Mouse (Mus musculus) layer of hippocampus, adult 6 months (tissue): ENCODE data around the gene Emd. TPM values are rescaled to one million over a fixed set of nuclear protein-coding genes. Genes with fewer than 3 reads are reported as not detected.

Experiments used
- long read RNA-seq, 2 experiments: library from polyadenylated mRNA; unstranded; transcript quantifications; one replicate each; pipeline ENCODE4 v2.0.0; 2019 to 2020
- microRNA-seq: library from miRNA; unstranded; fragments of <30 nt; microRNA quantifications from one replicate; pipeline ENCODE4 v1.2.0, GENCODE M21; 2020
- polyA plus RNA-seq: library from polyadenylated mRNA; unstranded; fragments of <200 nt; fragmentation: Nextera tagmentation; gene quantifications from 2 replicates; pipeline ENCODE4 v1.2.3, GENCODE M21; 2021

Emd gene
- 7.1 and 8.8 TPM in 2 replicates for polyA plus RNA-seq
- long read RNA-seq, experiment 1, transcript Emd-201 (6 exons, 1,595 nt), result major isoform, 8 of 10 reads
- long read RNA-seq, experiment 1, partial matches to known transcripts, result 0 of 10 reads
- long read RNA-seq, experiment 1, other reads (novel, unspliced or antisense), result 2 of 10 reads
- long read RNA-seq, experiment 2, partial matches to known transcripts, result 0 of 6 reads
- long read RNA-seq, experiment 2, other reads (novel, unspliced or antisense), result 1 of 6 reads

GRCm38 (mm10) chrX:74254153-74254887, at the start of gene Emd:
Gene Emd, plus strand, starts transcription at chrX:74254687.

GRCm38 (mm10) chrX:74249615-74250014, 4.9 kb upstream of the Emd start, which contains the start of gene Flna:
Gene Flna, minus strand, starts transcription at chrX:74249820.

GRCm38 (mm10) chrX:74270062-74270901, 15.8 kb downstream of the Emd start, which contains the start of gene Rpl10:
Gene Rpl10, plus strand, starts transcription at chrX:74270812.

GRCm38 (mm10) chrX:74281732-74282394, 27.4 kb downstream of the Emd start, which contains the start of the genes Taz and Dnase1l1:
Gene Taz, plus strand, starts transcription at chrX:74281912.
Gene Dnase1l1, minus strand, starts transcription at chrX:74282337.

GRCm38 (mm10) chrX:74296538-74297448, 42.3 kb downstream of the Emd start, which contains the start of gene Atp6ap1:
Gene Atp6ap1, plus strand, starts transcription at chrX:74297097.

GRCm38 (mm10) chrX:74304867-74305700, 50.6 kb downstream of the Emd start, which contains the start of gene Gdi1:
Gene Gdi1, plus strand, starts transcription at chrX:74304998.

Small RNA genes lying within 50 kb of the gene (microRNA-seq; reads per million reads assigned to microRNA genes)
- not detected for gene Mir7091

Other genes starting within 250 kb of the Emd start
- 4.4 and 5.3 TPM in 2 replicates for gene Irak1, start 230.8 kb upstream of the Emd start, polyA plus RNA-seq
- gene Opn1mw, start 127.2 kb upstream of the Emd start, polyA plus RNA-seq, result 0.41 and 0.55 TPM in 2 replicates
- gene Mecp2, start 119.3 kb upstream of the Emd start, polyA plus RNA-seq, result 6.5 and 6.8 TPM in 2 replicates
- gene Tex28, start 86.8 kb upstream of the Emd start, polyA plus RNA-seq, result not detected in 2 replicates
- not detected in 2 replicates for gene Tktl1, start 77.4 kb upstream of the Emd start, polyA plus RNA-seq
- gene Flna, start 4.9 kb upstream of the Emd start, polyA plus RNA-seq, result 2.1 and 4.3 TPM in 2 replicates
- gene Rpl10, start 16.1 kb downstream of the Emd start, polyA plus RNA-seq, result 1,201 and 1,311 TPM in 2 replicates
- 29.8 and 29.9 TPM in 2 replicates for gene Taz, start 27.2 kb downstream of the Emd start, polyA plus RNA-seq
- gene Dnase1l1, start 27.6 kb downstream of the Emd start, polyA plus RNA-seq, result 1.7 and 2.5 TPM in 2 replicates
- gene Atp6ap1, start 42.4 kb downstream of the Emd start, polyA plus RNA-seq, result 140 and 145 TPM in 2 replicates
- 178 and 191 TPM in 2 replicates for gene Gdi1, start 50.3 kb downstream of the Emd start, polyA plus RNA-seq
- gene Fam50a, start 58.3 kb downstream of the Emd start, polyA plus RNA-seq, result 23.2 and 25.5 TPM in 2 replicates
- 1.3 and 1.4 TPM in 2 replicates for gene Plxna3, start 74.4 kb downstream of the Emd start, polyA plus RNA-seq
- 44.3 and 46.1 TPM in 2 replicates for gene Lage3, start 98.9 kb downstream of the Emd start, polyA plus RNA-seq
- gene Ubl4a, start 118.5 kb downstream of the Emd start, polyA plus RNA-seq, result 95.4 and 96.6 TPM in 2 replicates
- gene Slc10a3, start 118.7 kb downstream of the Emd start, polyA plus RNA-seq, result 4.0 and 4.5 TPM in 2 replicates
- gene Fam3a, start 138.6 kb downstream of the Emd start, polyA plus RNA-seq, result 20.2 and 22.8 TPM in 2 replicates
- gene Ikbkg, start 138.6 kb downstream of the Emd start, polyA plus RNA-seq, result 7.0 and 9.0 TPM in 2 replicates
- gene G6pdx, start 174.5 kb downstream of the Emd start, polyA plus RNA-seq, result 19.0 and 19.5 TPM in 2 replicates
- gene Gm6880, start 226.7 kb downstream of the Emd start, polyA plus RNA-seq, result not detected in 2 replicates